In the genomic region with DNA sequence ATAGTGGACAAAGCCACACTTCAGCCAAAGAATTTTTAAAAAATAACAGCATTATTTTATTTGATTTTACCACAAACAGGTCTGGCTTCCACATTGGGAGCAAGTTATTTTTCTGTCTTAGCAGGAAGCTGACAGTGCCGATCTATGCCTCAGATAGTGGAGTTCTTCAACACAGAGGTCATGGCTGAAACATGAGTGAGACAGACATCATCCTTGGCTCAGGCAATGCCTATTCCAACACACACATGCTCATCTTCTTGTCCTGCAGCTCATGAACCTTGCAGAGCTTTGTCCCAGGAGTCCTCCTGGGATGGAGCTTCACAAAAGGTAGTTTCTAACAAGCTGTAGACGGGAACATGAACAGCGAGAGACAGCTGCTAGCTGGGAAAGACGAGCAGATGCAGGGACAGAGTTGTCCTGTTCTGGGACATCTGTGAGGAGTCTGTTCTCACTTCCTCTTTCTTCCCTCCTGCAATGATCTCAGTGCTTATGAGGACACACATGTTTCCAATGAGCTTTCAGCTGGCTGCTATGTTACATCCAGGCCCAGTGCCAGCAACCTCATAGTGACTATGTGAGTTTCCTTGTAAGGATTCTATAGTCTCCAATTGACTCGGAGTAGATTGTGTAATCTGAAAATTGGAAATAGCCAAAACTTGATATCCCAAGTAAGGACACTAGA, we compare ENCODE assay signal across 9 mouse cellular contexts.
DNase-seq lines count a peak whose midpoint lies in the region; ATAC-seq and TF ChIP-seq lines count a peak whose summit lies in the region.
"Had no signal": no experiment of that assay in that cellular context is flagged by ENCODE, and none has a peak within 500 bp of the region (broad histone marks: within the 10 kb centered on the region; RNA-seq: fewer than 3 reads in every experiment).

No protein-coding gene starts in this region.

- WGBS in kidney, embryonic 15.5 days: 73% methylated on average over 5 of the region's 5 CpGs
- 38% methylated on average over 5 of the region's 5 CpGs for WGBS in embryonic facial prominence, embryonic 14.5 days
- WGBS in lung, embryonic 15.5 days: 40% methylated on average over 5 of the region's 5 CpGs

- no peak for TF ChIP-seq RAD21 in CH12.LX (IDR thresholded peaks at IDR 0.05; ENCODE audit: low read depth, low read length)

- no peaks in the 10 kb centered on the region for H3K79me2 ChIP-seq in CH12.LX (replicated peaks; ENCODE audit: control insufficient read depth, extremely low read depth, insufficient read depth, poor library complexity, severe bottlenecking)

- no peaks in the 10 kb centered on the region for H3K36me3 ChIP-seq in kidney, embryonic 15.5 days
- no peaks in the 10 kb centered on the region for H3K36me3 ChIP-seq in CH12.LX (replicated peaks in 1 of 2; ENCODE audit: control insufficient read depth in 1 of 2, insufficient read depth in 1 of 2, low read length in 1 of 2)
- H3K36me3 ChIP-seq in embryonic facial prominence, embryonic 14.5 days (ENCODE audit: control insufficient read depth, insufficient read depth, low read length): no peaks in the 10 kb centered on the region
- no peaks in the 10 kb centered on the region for H3K36me3 ChIP-seq in lung, embryonic 15.5 days
- H3K36me3 ChIP-seq: midbrain, embryonic 15.5 days had no signal

- H3K9ac ChIP-seq in kidney, embryonic 15.5 days: no peak overlapping the region
- peak overlapping the region; percentile 19; the same call in 1 of the 2 replicates for H3K9ac ChIP-seq in CH12.LX (ENCODE audit: insufficient read depth, low read depth)
- H3K9ac ChIP-seq in embryonic facial prominence, embryonic 14.5 days (ENCODE audit: low read depth, low read length): no peak overlapping the region
- no peak overlapping the region for H3K9ac ChIP-seq in lung, embryonic 15.5 days
- H3K9ac ChIP-seq: midbrain, embryonic 15.5 days had no signal

- no peaks in the 10 kb centered on the region for H3K9me3 ChIP-seq in kidney, embryonic 15.5 days (replicated peaks)
- H3K9me3 ChIP-seq in CH12.LX (replicated peaks; ENCODE audit: low read length): no peaks in the 10 kb centered on the region
- no peaks in the 10 kb centered on the region for H3K9me3 ChIP-seq in embryonic facial prominence, embryonic 14.5 days (ENCODE audit: control insufficient read depth, low read length)
- H3K9me3 ChIP-seq in lung, embryonic 15.5 days: no peaks in the 10 kb centered on the region
- H3K9me3 ChIP-seq: midbrain, embryonic 15.5 days had no signal

- peak; percentile 1 to 2 for DNase-seq in kidney, adult 8-10 months
- peak; percentile 72 for DNase-seq in CH12.LX (ENCODE audit: extremely low read depth)
- DNase-seq in embryonic facial prominence, embryonic 14.5 days (ENCODE audit: low spot score): peak; percentile 94
- no peak for DNase-seq in cerebellum, postnatal 36 days
- DNase-seq in neural tube, embryonic 10.5 days (ENCODE audit: extremely low spot score, low spot score): no peak
- DNase-seq in layer of hippocampus, postnatal 36 days: no peak

- no peak overlapping the region for H3K27ac ChIP-seq in kidney, embryonic 15.5 days
- peak overlapping the region; percentile 87 for H3K27ac ChIP-seq in CH12.LX (ENCODE audit: insufficient read depth, low read depth)
- 0 out of 2 replicates have a peak overlapping the region, but pooled peaks have one; percentile 25 for H3K27ac ChIP-seq in embryonic facial prominence, embryonic 14.5 days (replicated peaks; ENCODE audit: low read depth, low read length)
- H3K27ac ChIP-seq in lung, embryonic 15.5 days: peak overlapping the region; percentile 54
- H3K27ac ChIP-seq: midbrain, embryonic 15.5 days had no signal

- in situ Hi-C loops in CH12.LX (cut with MboI; ENCODE audit: low pct_ligation_motif_present, low pct_unique_long_range_greater_than_20kb, low sequenced_read_pairs): loop anchor here (10.0 kb wide), 1 partner anchor 91 kb away; the partner anchor contains the start of gene Gm29133

- H3K4me1 ChIP-seq in kidney, embryonic 15.5 days: no peaks in the 10 kb centered on the region
- H3K4me1 ChIP-seq in CH12.LX (ENCODE audit: control insufficient read depth in 1 of 2, insufficient read depth in 2 of 2): peaks cover 13 to 28% of the 10 kb centered on the region in 2 experiments
- H3K4me1 ChIP-seq in embryonic facial prominence, embryonic 14.5 days (ENCODE audit: control insufficient read depth, insufficient read depth, low read length): no peaks in the 10 kb centered on the region; the same call in 1 of the 2 replicates
- 0 out of 2 replicates have a peak, but pooled peaks cover 5% of the 10 kb centered on the region for H3K4me1 ChIP-seq in lung, embryonic 15.5 days
- H3K4me1 ChIP-seq: midbrain, embryonic 15.5 days had no signal

- TF ChIP-seq CTCF in CH12.LX (conservative IDR thresholded peaks at IDR 0.05 in 1 of 2, IDR thresholded peaks at IDR 0.05 in 1 of 2; ENCODE audit: low read depth in 2 of 2, low read length in 2 of 2): no peak

- peak; percentile 98 for TF ChIP-seq EP300 in CH12.LX (IDR thresholded peaks at IDR 0.05; ENCODE audit: low read length)

- no peak overlapping the region for H3K4me2 ChIP-seq in kidney, embryonic 15.5 days
- peak overlapping the region; percentile 74 for H3K4me2 ChIP-seq in CH12.LX (ENCODE audit: insufficient read depth, low read depth, poor library complexity, severe bottlenecking)
- H3K4me2 ChIP-seq in embryonic facial prominence, embryonic 14.5 days (ENCODE audit: low read depth, low read length): 0 out of 2 replicates have a peak overlapping the region, but pooled peaks have one; percentile 19
- H3K4me2 ChIP-seq in lung, embryonic 15.5 days: 0 out of 2 replicates have a peak overlapping the region, but pooled peaks have one; percentile 9
- H3K4me2 ChIP-seq: midbrain, embryonic 15.5 days had no signal

- H3K27me3 ChIP-seq in kidney, embryonic 15.5 days: no peaks in the 10 kb centered on the region
- H3K27me3 ChIP-seq in CH12.LX (replicated peaks): no peaks in the 10 kb centered on the region
- no peaks in the 10 kb centered on the region for H3K27me3 ChIP-seq in embryonic facial prominence, embryonic 14.5 days (replicated peaks; ENCODE audit: control insufficient read depth, insufficient read depth, low read length)
- H3K27me3 ChIP-seq in lung, embryonic 15.5 days: no peaks in the 10 kb centered on the region
- H3K27me3 ChIP-seq: midbrain, embryonic 15.5 days had no signal

- no peak for ATAC-seq in kidney, embryonic 15.5 days (replicated peaks; ENCODE audit: low FRiP score)
- peak; percentile 88 for ATAC-seq in embryonic facial prominence, embryonic 14.5 days (ENCODE audit: low read depth)
- ATAC-seq in lung, embryonic 15.5 days (ENCODE audit: borderline replicate concordance, extremely low read depth, low FRiP score, low TSS enrichment): peak; percentile 96
- ATAC-seq: midbrain, embryonic 15.5 days had no signal

- no peak overlapping the region for H3K4me3 ChIP-seq in kidney, embryonic 15.5 days (replicated peaks)
- H3K4me3 ChIP-seq in CH12.LX (replicated peaks in 1 of 3; ENCODE audit: low read depth in 2 of 3, low read length in 2 of 3, poor library complexity in 1 of 3): no peak overlapping the region
- no peak overlapping the region for H3K4me3 ChIP-seq in embryonic facial prominence, embryonic 14.5 days (ENCODE audit: low read depth, low read length)
- H3K4me3 ChIP-seq in lung, embryonic 15.5 days: no peak overlapping the region
- H3K4me3 ChIP-seq: midbrain, embryonic 15.5 days had no signal

- TF ChIP-seq POLR2A in CH12.LX (IDR thresholded peaks at IDR 0.05; ENCODE audit: low read depth, low read length): no peak

- dilution Hi-C loops in CH12.LX (cut with MboI; ENCODE audit: extremely low pct_ligation_motif_present, extremely low pct_unique_long_range_greater_than_20kb, low sequenced_read_pairs): no loop called here

TF ChIP-seq in CH12.LX, 34 proteins besides CTCF, POLR2A, EP300 and RAD21:
- TF ChIP-seq NELFE (IDR thresholded peaks at IDR 0.05; ENCODE audit: low read depth, low read length) (0 out of 2 replicates have a peak, but pooled peaks have one; percentile 19), ZNF384 (IDR thresholded peaks at IDR 0.05; ENCODE audit: low read depth, low read length) (peak; percentile 33; the same call in 1 of the 2 replicates), SIN3A (IDR thresholded peaks at IDR 0.05; ENCODE audit: low read length) (no peak), JUND (conservative IDR thresholded peaks at IDR 0.05; ENCODE audit: low read depth, low read length) (peak; percentile 78), RCOR1 (conservative IDR thresholded peaks at IDR 0.05; ENCODE audit: low read depth, low read length) (0 out of 2 replicates have a peak, but pooled peaks have one; percentile 51), JUN (IDR thresholded peaks at IDR 0.05; ENCODE audit: insufficient read depth, low read depth, low read length) (peak; percentile 54; the same call in 1 of the 2 replicates), IRF4 (IDR thresholded peaks at IDR 0.05; ENCODE audit: low read depth, low read length) (peak; percentile 94), E2F4 (IDR thresholded peaks at IDR 0.05; ENCODE audit: insufficient replicate concordance, low read depth, low read length) (no peak), ETS1 (conservative IDR thresholded peaks at IDR 0.05; ENCODE audit: low read depth, low read length) (peak; percentile 77), MXI1 (IDR thresholded peaks at IDR 0.05; ENCODE audit: low read depth, low read length) (peak; percentile 42; the same call in 1 of the 2 replicates), MEF2A (IDR thresholded peaks at IDR 0.05; ENCODE audit: borderline replicate concordance, low read depth, low read length) (no peak), BHLHE40 (IDR thresholded peaks at IDR 0.05; ENCODE audit: low read depth, low read length) (peak; percentile 25; the same call in 1 of the 2 replicates), TCF12 (IDR thresholded peaks at IDR 0.05; ENCODE audit: low read depth, low read length) (peak; percentile 88), MYC (IDR thresholded peaks at IDR 0.05; ENCODE audit: low read depth, low read length) (peak; percentile 51; the same call in 1 of the 2 replicates)
TF ChIP-seq in CH12.LX: peak in this region for 11.

Comparison
In these comparisons a context has a peak if more than half of its experiments do, and no peak if none do; other contexts are left out.
1. DNase-seq: peak in kidney, adult 8-10 months (2 of 2), CH12.LX (single experiment) and embryonic facial prominence, embryonic 14.5 days (single experiment); none in cerebellum, postnatal 36 days (0 of 2), neural tube, embryonic 10.5 days (single experiment) and layer of hippocampus, postnatal 36 days (0 of 2).